Mouse (Mus musculus): ENCODE results near the gene Aar2. TPM values are rescaled to one million over a fixed set of nuclear protein-coding genes. Genes with fewer than 3 reads are reported as not detected.

Aar2 gene
- total RNA-seq, 1 experiment, result 23.0 TPM

DNA sequence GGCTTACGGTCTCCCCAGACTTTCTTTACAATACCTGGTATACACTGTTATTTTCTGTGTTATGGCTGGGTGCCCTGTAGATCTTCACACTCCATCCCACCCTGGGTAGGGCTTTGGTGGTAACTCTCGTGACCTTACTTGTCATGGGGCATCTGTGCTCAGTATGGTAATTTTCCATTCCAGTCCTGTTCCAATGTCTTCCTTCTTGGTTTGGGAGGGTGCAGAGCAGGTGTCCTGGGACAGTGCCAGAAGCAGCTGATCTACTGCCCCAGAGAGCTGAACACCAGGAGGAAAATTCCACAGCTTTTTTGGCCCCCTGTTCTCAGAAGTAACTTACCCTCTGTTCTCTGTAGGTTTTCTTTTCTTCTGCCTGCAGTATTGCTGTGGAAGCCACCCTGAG, 19.1 kb downstream of the Aar2 start:
- no peak for DNase-seq (ENCODE audit: low read depth, low spot score)
- H3K36me3 ChIP-seq (ENCODE audit: control insufficient read depth, insufficient read depth, low read length, poor library complexity, severe bottlenecking), result peaks cover 18% of the 10 kb centered on the region; the same call in 1 of the 2 replicates
- in situ Hi-C loops (cut with MboI; ENCODE audit: low sequenced_read_pairs in 2 of 2, unreplicated experiment in 2 of 2), result no loop called here

DNA sequence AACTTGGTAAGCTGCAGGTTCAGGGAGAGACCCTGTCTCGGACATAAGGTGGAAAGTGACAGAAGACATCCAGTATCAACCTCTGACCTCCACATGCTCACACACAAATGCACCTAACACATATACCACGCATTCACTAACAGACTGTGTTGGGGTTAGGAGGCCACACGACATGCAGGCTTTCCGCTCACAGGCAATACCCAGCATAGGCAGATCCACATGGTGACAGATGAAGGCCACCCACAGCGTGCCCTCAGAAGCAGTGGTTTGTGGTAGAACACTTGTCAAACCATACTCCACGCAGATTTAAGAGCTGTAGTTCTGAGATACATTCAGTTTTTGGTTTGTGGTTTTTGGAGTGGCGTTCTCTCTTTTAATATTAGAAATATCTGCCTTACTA, 21.3 kb downstream of the Aar2 start:
- Histone ChIP-seq H3K36me3 (ENCODE audit: control insufficient read depth, insufficient read depth, low read length, poor library complexity, severe bottlenecking) (peaks cover 17% of the 10 kb centered on the region; the same call in 1 of the 2 replicates), H3K9ac (ENCODE audit: insufficient read depth, low read depth, low read length, poor library complexity, severe bottlenecking) (no peak overlapping the region), H3K27ac (ENCODE audit: insufficient read depth, low read depth, low read length, poor library complexity, severe bottlenecking) (no peak overlapping the region), H3K4me1 (ENCODE audit: control insufficient read depth in 2 of 2, insufficient read depth in 2 of 2, low read length in 2 of 2, poor library complexity in 1 of 2) (no peaks in the 10 kb centered on the region), H3K4me3 (ENCODE audit: insufficient read depth in 1 of 2, low read depth in 1 of 2, low read length in 2 of 2, poor library complexity in 1 of 2, severe bottlenecking in 1 of 2) (no peak overlapping the region), H3K9me3 (ENCODE audit: control insufficient read depth, insufficient read depth, low read depth, low read length) (no peaks in the 10 kb centered on the region)
- no peak for DNase-seq (ENCODE audit: low read depth, low spot score)
- in situ Hi-C loops (cut with MboI; ENCODE audit: low sequenced_read_pairs in 2 of 2, unreplicated experiment in 2 of 2), result no loop called here
- TF ChIP-seq ZNF384 (IDR thresholded peaks at IDR 0.05; ENCODE audit: low read depth, low read length) (no peak), HCFC1 (IDR thresholded peaks at IDR 0.05; ENCODE audit: borderline replicate concordance, insufficient read depth, low read length) (no peak), MAFK (IDR thresholded peaks at IDR 0.05; ENCODE audit: insufficient read depth, low read depth, low read length) (no peak), ZC3H11A (IDR thresholded peaks at IDR 0.05; ENCODE audit: borderline replicate concordance, low read depth, low read length) (no peak), CHD2 (IDR thresholded peaks at IDR 0.05; ENCODE audit: low read depth, low read length) (no peak)

More for the DNA sequence above, 19.1 kb downstream of the Aar2 start:
- no peak overlapping the region for H3K27ac ChIP-seq (ENCODE audit: insufficient read depth, low read depth, low read length, poor library complexity, severe bottlenecking)
- no peaks in the 10 kb centered on the region for H3K4me1 ChIP-seq (ENCODE audit: control insufficient read depth in 2 of 2, insufficient read depth in 2 of 2, low read length in 2 of 2, poor library complexity in 1 of 2)
- no peaks in the 10 kb centered on the region for H3K9me3 ChIP-seq (ENCODE audit: control insufficient read depth, insufficient read depth, low read depth, low read length)
- no peak overlapping the region for H3K9ac ChIP-seq (ENCODE audit: insufficient read depth, low read depth, low read length, poor library complexity, severe bottlenecking)
- H3K4me3 ChIP-seq (ENCODE audit: insufficient read depth in 1 of 2, low read depth in 1 of 2, low read length in 2 of 2, poor library complexity in 1 of 2, severe bottlenecking in 1 of 2), result no peak overlapping the region
- TF ChIP-seq ZNF384 (IDR thresholded peaks at IDR 0.05; ENCODE audit: low read depth, low read length) (no peak), CHD2 (IDR thresholded peaks at IDR 0.05; ENCODE audit: low read depth, low read length) (no peak), HCFC1 (IDR thresholded peaks at IDR 0.05; ENCODE audit: borderline replicate concordance, insufficient read depth, low read length) (no peak), ZC3H11A (IDR thresholded peaks at IDR 0.05; ENCODE audit: borderline replicate concordance, low read depth, low read length) (no peak), MAFK (IDR thresholded peaks at IDR 0.05; ENCODE audit: insufficient read depth, low read depth, low read length) (no peak)

DNA sequence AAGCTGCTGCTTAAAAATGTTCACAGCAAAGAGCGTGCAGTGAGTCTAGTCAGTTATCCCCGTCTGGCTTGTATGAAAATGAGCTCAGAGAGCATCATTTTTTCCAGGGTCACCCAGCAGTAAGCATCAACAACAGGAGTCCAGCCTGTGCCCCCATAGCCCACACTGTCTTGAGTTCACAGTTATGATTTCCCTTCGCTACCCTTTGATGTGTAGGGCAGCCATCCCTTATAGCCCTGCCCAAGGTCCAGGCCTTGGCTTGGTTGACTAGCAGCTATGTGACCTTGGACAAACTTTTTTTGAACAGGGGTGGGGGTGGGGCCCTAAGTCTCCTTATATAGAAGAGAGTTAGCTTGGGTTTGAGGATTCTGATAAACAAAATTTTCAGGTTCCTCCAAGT, 21.9 kb downstream of the Aar2 start:
- no peak overlapping the region for H3K27ac ChIP-seq (ENCODE audit: insufficient read depth, low read depth, low read length, poor library complexity, severe bottlenecking)
- no peaks in the 10 kb centered on the region for H3K4me1 ChIP-seq (ENCODE audit: control insufficient read depth in 2 of 2, insufficient read depth in 2 of 2, low read length in 2 of 2, poor library complexity in 1 of 2)
- DNase-seq (ENCODE audit: low read depth, low spot score), result no peak
- in situ Hi-C loops (cut with MboI; ENCODE audit: low sequenced_read_pairs in 2 of 2, unreplicated experiment in 2 of 2), result no loop called here
- TF ChIP-seq CHD2 (IDR thresholded peaks at IDR 0.05; ENCODE audit: low read depth, low read length) (no peak), HCFC1 (IDR thresholded peaks at IDR 0.05; ENCODE audit: borderline replicate concordance, insufficient read depth, low read length) (no peak), ZC3H11A (IDR thresholded peaks at IDR 0.05; ENCODE audit: borderline replicate concordance, low read depth, low read length) (no peak), ZNF384 (IDR thresholded peaks at IDR 0.05; ENCODE audit: low read depth, low read length) (no peak), MAFK (IDR thresholded peaks at IDR 0.05; ENCODE audit: insufficient read depth, low read depth, low read length) (no peak)
- peaks cover 13% of the 10 kb centered on the region; the same call in 1 of the 2 replicates for H3K36me3 ChIP-seq (ENCODE audit: control insufficient read depth, insufficient read depth, low read length, poor library complexity, severe bottlenecking)
- H3K4me3 ChIP-seq (ENCODE audit: insufficient read depth in 1 of 2, low read depth in 1 of 2, low read length in 2 of 2, poor library complexity in 1 of 2, severe bottlenecking in 1 of 2), result no peak overlapping the region
- no peaks in the 10 kb centered on the region for H3K9me3 ChIP-seq (ENCODE audit: control insufficient read depth, insufficient read depth, low read depth, low read length)
- H3K9ac ChIP-seq (ENCODE audit: insufficient read depth, low read depth, low read length, poor library complexity, severe bottlenecking), result no peak overlapping the region

DNA sequence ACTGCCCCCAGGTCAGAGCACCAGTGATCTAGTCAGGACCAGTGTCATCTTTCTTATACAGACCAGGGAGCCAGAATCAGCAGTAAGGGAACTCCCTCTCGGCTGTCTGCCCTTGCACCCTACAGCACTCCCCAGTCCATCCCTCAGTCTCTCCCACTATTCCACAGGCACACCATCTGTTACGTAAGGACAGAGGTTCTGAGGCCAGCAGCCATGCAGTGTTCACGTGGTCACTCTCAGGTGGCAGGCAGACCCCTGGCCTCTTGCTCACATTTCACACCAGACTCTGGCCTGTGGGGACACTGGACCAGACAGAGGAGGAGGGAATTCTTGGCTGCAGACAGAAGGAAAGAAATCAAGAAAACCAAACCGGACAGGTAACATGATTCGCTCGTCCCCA, 24.1 kb downstream of the Aar2 start:
- in situ Hi-C loops (cut with MboI; ENCODE audit: low sequenced_read_pairs in 2 of 2, unreplicated experiment in 2 of 2), result no loop called here
- H3K9ac ChIP-seq (ENCODE audit: insufficient read depth, low read depth, low read length, poor library complexity, severe bottlenecking), result no peak overlapping the region
- H3K9me3 ChIP-seq (ENCODE audit: control insufficient read depth, insufficient read depth, low read depth, low read length), result no peaks in the 10 kb centered on the region
- H3K36me3 ChIP-seq (ENCODE audit: control insufficient read depth, insufficient read depth, low read length, poor library complexity, severe bottlenecking), result peaks cover 8% of the 10 kb centered on the region; the same call in 1 of the 2 replicates
- no peak for DNase-seq (ENCODE audit: low read depth, low spot score)
- TF ChIP-seq CHD2 (IDR thresholded peaks at IDR 0.05; ENCODE audit: low read depth, low read length), result no peak
- no peak for TF ChIP-seq ZC3H11A (IDR thresholded peaks at IDR 0.05; ENCODE audit: borderline replicate concordance, low read depth, low read length)
- no peak for TF ChIP-seq MAFK (IDR thresholded peaks at IDR 0.05; ENCODE audit: insufficient read depth, low read depth, low read length)
- TF ChIP-seq HCFC1 (IDR thresholded peaks at IDR 0.05; ENCODE audit: borderline replicate concordance, insufficient read depth, low read length), result no peak
- TF ChIP-seq ZNF384 (IDR thresholded peaks at IDR 0.05; ENCODE audit: low read depth, low read length), result no peak
- no peak overlapping the region for H3K27ac ChIP-seq (ENCODE audit: insufficient read depth, low read depth, low read length, poor library complexity, severe bottlenecking)
- no peak overlapping the region for H3K4me3 ChIP-seq (ENCODE audit: insufficient read depth in 1 of 2, low read depth in 1 of 2, low read length in 2 of 2, poor library complexity in 1 of 2, severe bottlenecking in 1 of 2)
- no peaks in the 10 kb centered on the region for H3K4me1 ChIP-seq (ENCODE audit: control insufficient read depth in 2 of 2, insufficient read depth in 2 of 2, low read length in 2 of 2, poor library complexity in 1 of 2)
